Mouse (Mus musculus) forelimb bud, embryonic 11.5 days (tissue): Measurements from ENCODE around the gene Gm9844.
"Not testable (repeated sequence)": the region's sequence is repeated elsewhere in the genome, so short reads cannot be mapped to it uniquely, and the experiment has no call there.

Experiments used
- DNase-seq: peaks from one replicate; pipeline ENCODE4 v3.0.0-alpha.2; 2012; ENCODE audit warnings: low read depth, low spot score

The Gm9844 gene

GRCm38 (mm10) chr7:24869532-24870165 is 7.6 kb downstream of the Gm9844 start, which contains the start of the genes Lypd4 and Dmrtc2:
Lypd4 (minus strand) TSS chr7:24869941.
Dmrtc2 (plus strand) TSS chr7:24870057.
- DNase-seq = no peak

- no peak for DNase-seq
Observed at GRCm38 (mm10) chr7:24877588-24877987, 15.6 kb downstream of the Gm9844 start.

GRCm38 (mm10) chr7:24879620-24880019 is 17.6 kb downstream of the Gm9844 start:
- no peak for DNase-seq

- DNase-seq = no peak
Observed at GRCm38 (mm10) chr7:24882416-24883199, 20.6 kb downstream of the Gm9844 start.

GRCm38 (mm10) chr7:24883896-24884692 is 22.1 kb downstream of the Gm9844 start, which contains the start of gene Rps19:
Rps19 (plus strand) TSS chr7:24884371.
- DNase-seq = peak; percentile 100

GRCm38 (mm10) chr7:24884693-24885291 is 22.8 kb downstream of the Gm9844 start:
- no peak for DNase-seq

GRCm38 (mm10) chr7:24885468-24886307 is 23.7 kb downstream of the Gm9844 start:
- DNase-seq = no peak

GRCm38 (mm10) chr7:24886308-24886633 is 24.3 kb downstream of the Gm9844 start:
- DNase-seq = no peak

GRCm38 (mm10) chr7:24887096-24887495 is 25.1 kb downstream of the Gm9844 start:
- no peak for DNase-seq

GRCm38 (mm10) chr7:24889431-24890220 is 27.6 kb downstream of the Gm9844 start:
- DNase-seq = no peak

GRCm38 (mm10) chr7:24890281-24891216 is 28.5 kb downstream of the Gm9844 start:
- DNase-seq = peak; percentile 80

- DNase-seq = no peak
Observed at GRCm38 (mm10) chr7:24891241-24892124, 29.5 kb downstream of the Gm9844 start.

- no peak for DNase-seq
Observed at GRCm38 (mm10) chr7:24892125-24892583, 30.1 kb downstream of the Gm9844 start.

- not testable (repeated sequence) for DNase-seq
Observed at GRCm38 (mm10) chr7:24895749-24896148, 33.7 kb downstream of the Gm9844 start.

GRCm38 (mm10) chr7:24896269-24896668 is 34.3 kb downstream of the Gm9844 start:
- DNase-seq = no peak

GRCm38 (mm10) chr7:24897224-24897623 is 35.2 kb downstream of the Gm9844 start, which contains the start of gene Cd79a:
Cd79a (plus strand) TSS chr7:24897381.
- no peak for DNase-seq

GRCm38 (mm10) chr7:24897959-24898358 is 35.9 kb downstream of the Gm9844 start:
- no peak for DNase-seq

GRCm38 (mm10) chr7:24901114-24901513 is 39.1 kb downstream of the Gm9844 start:
- no peak for DNase-seq
